Mouse (Mus musculus) intestine, embryonic 16.5 days (tissue): Measurements from ENCODE around the gene Cachd1. TPM values are rescaled to one million over a fixed set of nuclear protein-coding genes. Genes with fewer than 3 reads are reported as not detected.

Experiments used
- ATAC-seq: fragments of 200-750 bp; cut with Nextera tagmentation; 2 replicates; pipeline ENCODE4 v1.8.0; 2017; ENCODE audit warnings: moderate TSS enrichment, moderate library complexity
- H3K27ac ChIP-seq: fragments of 300-500 bp; sonication (generic); 2 replicates; pipeline ENCODE4 v1.5.1; 2014; ENCODE audit warnings: mild to moderate bottlenecking, low read length
- H3K27me3 ChIP-seq: fragments of 300-500 bp; sonication (generic); replicated peaks from 2 replicates; pipeline ENCODE4 v1.6.1; 2014; ENCODE audit warnings: low read length, control low read depth, mixed read lengths; ENCODE audit not compliant: control insufficient read depth, insufficient read depth
- H3K36me3 ChIP-seq: fragments of 300-500 bp; sonication (generic); 2 replicates; pipeline ENCODE4 v1.6.1; 2014; ENCODE audit warnings: low read length, control low read depth; ENCODE audit not compliant: control insufficient read depth, insufficient read depth
- H3K4me1 ChIP-seq: fragments of 300-500 bp; sonication (generic); 2 replicates; pipeline ENCODE4 v1.6.1; 2014; ENCODE audit warnings: low read length, control low read depth, mixed read lengths; ENCODE audit not compliant: control insufficient read depth, insufficient read depth
- H3K4me2 ChIP-seq: fragments of 300-500 bp; sonication (generic); 2 replicates; pipeline ENCODE4 v1.6.1; 2014; ENCODE audit warnings: low read depth, low read length, control low read depth
- H3K4me3 ChIP-seq: fragments of 300-500 bp; sonication (generic); 2 replicates; pipeline ENCODE4 v1.5.1; 2014; ENCODE audit warnings: mild to moderate bottlenecking, low read length
- H3K9ac ChIP-seq: fragments of 300-500 bp; sonication (generic); 2 replicates; pipeline ENCODE4 v1.6.1; 2014; ENCODE audit warnings: low read depth, low read length
- H3K9me3 ChIP-seq: fragments of 300-500 bp; sonication (generic); 2 replicates; pipeline ENCODE4 v1.6.1; 2016; ENCODE audit warnings: low read length, control low read depth; ENCODE audit not compliant: control insufficient read depth
- WGBS: fragments of 180-500 bp; shearing (Covaris S2); extraction: QIAGEN DNeasy Blood & Tissue Kit; methylation state at CpG from one replicate; pipeline ENCODE4 v1.1.7; 2014; 5-methylcytosine and 5-hydroxymethylcytosine counted together
- polyA plus RNA-seq: library from polyadenylated mRNA; unstranded; fragments of >200 nt; fragmentation: Nextera tagmentation; extraction: Ambion mirVana; gene quantifications from 2 replicates; pipeline ENCODE4 v1.2.1, GENCODE M21; 2015

Cachd1 gene
- polyA plus RNA-seq, 1 experiment from 2014 or later = 7.8 TPM

DNA sequence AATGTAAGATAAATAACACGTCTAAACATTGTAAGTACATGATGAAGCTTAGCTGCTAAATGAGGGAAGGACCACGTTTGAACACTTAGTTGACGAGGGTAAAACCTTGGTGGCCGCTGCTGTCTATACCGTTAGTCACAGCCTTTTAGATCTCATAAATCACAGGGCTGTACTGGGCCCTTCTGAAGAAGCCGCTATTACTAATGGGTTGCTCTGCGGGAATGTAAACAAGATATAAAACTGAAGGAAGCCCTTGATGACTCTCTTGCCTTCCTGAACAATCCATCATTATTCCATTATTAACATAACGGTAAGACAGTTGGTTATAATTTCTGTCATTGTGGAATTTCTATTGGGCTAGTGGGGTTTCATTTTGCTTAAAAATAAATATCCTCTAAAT lies 102.9 kb downstream of the Cachd1 start:
- H3K27ac ChIP-seq = no peak overlapping the region
- no peak overlapping the region for H3K4me2 ChIP-seq
- 23% methylated on average over 8 of the region's 8 CpGs for WGBS
- no peaks in the 10 kb centered on the region for H3K27me3 ChIP-seq
- no peak overlapping the region for H3K9ac ChIP-seq
- H3K9me3 ChIP-seq = no peaks in the 10 kb centered on the region
- H3K4me1 ChIP-seq = peaks cover 3% of the 10 kb centered on the region; the same call in 1 of the 2 replicates
- peak; percentile 59; the same call in 1 of the 2 replicates for ATAC-seq
- no peaks in the 10 kb centered on the region for H3K36me3 ChIP-seq
- no peak overlapping the region for H3K4me3 ChIP-seq

DNA sequence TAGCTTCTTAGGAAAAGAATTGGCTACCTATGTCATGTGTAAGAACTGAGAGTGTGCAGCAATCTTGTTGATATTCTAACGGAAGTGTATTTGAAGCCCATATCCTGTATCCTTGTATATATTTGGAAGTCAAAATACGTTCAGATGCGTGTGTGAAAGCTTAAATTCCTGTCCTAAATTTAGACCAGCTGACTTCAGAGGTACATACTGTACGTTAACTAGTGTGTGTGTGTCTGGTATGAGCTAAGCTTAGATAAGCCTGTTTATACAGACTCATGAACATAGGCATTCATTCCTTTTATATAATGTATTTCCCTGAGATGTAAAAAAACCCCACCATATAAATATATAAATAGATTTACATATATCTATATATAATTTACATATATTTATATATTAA lies 103.6 kb downstream of the Cachd1 start:
- Histone ChIP-seq H3K9me3 (no peaks in the 10 kb centered on the region), H3K4me2 (no peak overlapping the region), H3K36me3 (no peaks in the 10 kb centered on the region), H3K27me3 (no peaks in the 10 kb centered on the region), H3K4me3 (no peak overlapping the region), H3K9ac (no peak overlapping the region), H3K4me1 (peaks cover 3% of the 10 kb centered on the region; the same call in 1 of the 2 replicates), H3K27ac (no peak overlapping the region)
- WGBS = 53% methylated on average over 4 of the region's 4 CpGs
- no peak for ATAC-seq

DNA sequence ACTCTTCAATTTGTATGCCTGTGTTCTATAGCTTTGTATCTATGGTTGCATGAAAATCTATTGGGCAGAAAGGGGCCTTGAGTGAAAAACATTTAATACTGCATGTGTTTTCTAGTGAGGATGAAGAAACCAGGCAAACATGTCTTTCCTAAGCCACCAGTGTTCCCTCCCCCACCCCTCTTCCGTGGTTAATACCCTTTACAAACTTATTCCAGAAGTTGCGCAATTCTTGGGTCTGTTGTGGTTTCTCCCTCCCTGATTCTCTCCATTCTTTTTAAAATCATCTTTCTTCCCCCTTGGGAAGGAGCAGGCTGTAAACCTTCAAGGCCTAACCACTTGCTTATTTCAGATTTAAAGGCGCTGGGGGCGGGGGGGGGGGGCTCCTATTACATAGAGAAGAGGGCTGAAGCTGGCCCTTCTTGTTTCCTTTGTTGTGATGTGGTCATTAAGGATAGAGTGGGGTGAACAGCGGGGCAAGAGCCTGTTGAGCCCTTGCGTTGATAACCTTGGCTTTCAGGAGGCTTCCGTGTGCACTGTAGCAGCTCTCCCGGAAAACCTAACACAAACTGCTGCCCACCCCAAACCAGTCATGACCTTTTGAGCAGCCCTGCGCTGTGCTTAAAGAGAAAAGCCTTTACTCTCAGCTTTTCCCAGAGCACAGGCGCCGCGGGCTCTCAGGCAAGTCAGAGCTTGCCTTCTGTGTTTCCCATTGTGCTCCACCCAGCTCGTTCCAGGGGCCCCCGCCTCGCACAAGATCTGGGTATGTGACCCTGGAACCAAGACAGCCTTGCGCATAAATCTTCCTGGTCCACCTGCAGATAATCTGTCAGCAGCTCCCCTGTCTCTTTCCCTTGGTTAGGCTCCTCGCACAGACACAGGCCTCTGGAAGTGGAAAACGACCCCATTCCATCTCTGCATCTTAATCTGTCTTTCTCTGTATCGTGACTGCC lies 109.6 kb downstream of the Cachd1 start:
- peak; percentile 83 for ATAC-seq
- H3K4me3 ChIP-seq = no peak overlapping the region
- peaks cover 22% of the 10 kb centered on the region; the same call in 1 of the 2 replicates for H3K4me1 ChIP-seq
- peak overlapping the region; percentile 34; the same call in 1 of the 2 replicates for H3K9ac ChIP-seq
- H3K27ac ChIP-seq = peak overlapping the region; percentile 89
- no peaks in the 10 kb centered on the region for H3K36me3 ChIP-seq
- H3K27me3 ChIP-seq = no peaks in the 10 kb centered on the region
- H3K9me3 ChIP-seq = no peaks in the 10 kb centered on the region
- peak overlapping the region; percentile 1; the same call in 1 of the 2 replicates for H3K4me2 ChIP-seq
- 18% methylated on average over 19 of the region's 19 CpGs for WGBS

DNA sequence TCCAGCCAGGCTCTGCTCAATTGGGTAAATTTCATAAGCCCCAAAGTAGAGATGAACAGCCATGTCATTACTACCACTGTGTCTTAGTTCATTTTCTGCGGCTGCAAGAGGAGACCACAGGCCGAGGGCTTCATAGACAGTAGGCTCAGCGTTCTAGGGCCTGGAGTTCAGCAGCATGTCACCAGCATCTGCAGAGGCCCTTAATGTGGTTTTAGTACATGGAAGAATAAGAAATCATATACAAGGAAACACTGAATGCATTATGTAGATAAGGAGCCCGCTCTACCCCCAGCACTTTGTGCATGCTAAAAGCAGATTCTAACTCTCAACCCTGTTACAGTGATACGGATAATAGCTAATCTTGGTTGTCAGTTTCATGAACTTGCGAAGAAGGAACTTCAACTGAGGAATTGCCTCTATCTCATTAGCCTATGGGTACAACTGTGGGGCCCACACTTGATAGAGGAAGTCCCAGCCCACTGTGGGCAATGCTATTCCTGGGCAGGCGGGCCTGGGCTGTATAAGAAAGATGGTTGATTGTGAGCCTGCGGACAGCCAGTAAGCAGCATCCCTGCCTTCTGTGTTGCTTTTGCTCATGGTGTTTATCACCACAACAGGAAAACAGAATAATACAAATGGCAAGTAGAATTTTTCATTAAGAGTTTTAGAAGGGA lies 110.4 kb downstream of the Cachd1 start:
- no peak overlapping the region for H3K9ac ChIP-seq
- WGBS = 66% methylated on average over 8 of the region's 8 CpGs
- peak; percentile 75 for ATAC-seq

DNA sequence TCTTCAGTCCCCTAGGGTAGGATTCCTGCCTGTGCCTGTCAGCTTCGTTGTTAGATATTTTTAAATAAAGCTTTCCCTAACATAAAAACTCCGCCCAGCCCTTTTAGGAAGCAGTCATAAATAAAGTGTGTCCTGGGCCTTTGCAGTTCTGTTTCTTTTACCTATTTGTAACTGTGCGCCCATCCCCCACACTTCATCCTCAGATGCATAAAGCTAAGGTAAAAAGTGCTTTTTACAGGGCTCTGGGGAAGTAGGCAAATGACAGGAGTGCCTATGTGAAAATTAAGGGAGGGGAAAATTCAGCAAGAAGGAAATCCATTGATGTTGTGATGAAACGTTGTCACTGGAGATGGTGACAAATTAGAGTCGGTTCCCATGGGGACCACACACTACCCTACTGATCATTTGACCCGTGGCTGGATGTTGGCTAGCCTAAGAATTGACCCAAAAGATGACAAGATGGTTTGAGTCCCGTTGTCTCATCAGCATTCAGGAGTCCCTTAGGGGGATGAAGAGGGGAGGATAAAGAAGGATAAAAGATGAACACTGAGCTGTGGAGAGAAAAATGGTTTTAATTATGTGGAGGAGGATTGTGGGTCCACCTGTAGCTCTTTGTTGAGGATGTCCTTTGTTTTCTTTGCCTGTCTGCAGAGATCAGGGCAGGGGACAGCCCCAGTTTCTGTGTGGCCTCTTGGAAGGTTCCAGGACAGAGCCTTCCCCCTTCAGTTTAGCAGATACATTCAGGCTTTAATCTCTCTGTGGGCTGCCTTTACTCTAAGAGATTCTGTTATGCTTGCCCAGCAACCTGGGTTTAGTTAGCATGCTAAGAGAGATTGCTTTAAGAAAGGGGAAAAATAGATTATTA lies 113.9 kb downstream of the Cachd1 start:
- no peak for ATAC-seq
- Histone ChIP-seq H3K9me3 (no peaks in the 10 kb centered on the region), H3K4me3 (no peak overlapping the region), H3K9ac (no peak overlapping the region), H3K27me3 (no peaks in the 10 kb centered on the region), H3K27ac (no peak overlapping the region), H3K4me2 (no peak overlapping the region), H3K4me1 (peaks cover 25% of the 10 kb centered on the region), H3K36me3 (no peaks in the 10 kb centered on the region)
- WGBS = 40% methylated on average over 7 of the region's 7 CpGs

More for the DNA sequence above, 110.4 kb downstream of the Cachd1 start:
- no peaks in the 10 kb centered on the region for H3K27me3 ChIP-seq
- H3K27ac ChIP-seq = peak overlapping the region; percentile 89
- peaks cover 22% of the 10 kb centered on the region; the same call in 1 of the 2 replicates for H3K4me1 ChIP-seq
- H3K9me3 ChIP-seq = no peaks in the 10 kb centered on the region
- no peaks in the 10 kb centered on the region for H3K36me3 ChIP-seq
- peak overlapping the region; percentile 1; the same call in 1 of the 2 replicates for H3K4me2 ChIP-seq
- H3K4me3 ChIP-seq = no peak overlapping the region

- no peaks in the 10 kb centered on the region for H3K27me3 ChIP-seq
- no peaks in the 10 kb centered on the region for H3K9me3 ChIP-seq
- H3K36me3 ChIP-seq = no peaks in the 10 kb centered on the region
- H3K9ac ChIP-seq = no peak overlapping the region
- ATAC-seq = peak; percentile 94
- H3K4me1 ChIP-seq = peaks cover 7% of the 10 kb centered on the region
- peak overlapping the region; percentile 54 for H3K27ac ChIP-seq
- H3K4me3 ChIP-seq = no peak overlapping the region
- H3K4me2 ChIP-seq = no peak overlapping the region
Measured at GRCm38 (mm10) chr4:100893739-100894138, 117.3 kb downstream of the Cachd1 start.

- Histone ChIP-seq H3K4me3 (no peak overlapping the region), H3K36me3 (no peaks in the 10 kb centered on the region), H3K27ac (peak overlapping the region; percentile 54), H3K9ac (no peak overlapping the region), H3K27me3 (no peaks in the 10 kb centered on the region), H3K4me1 (peaks cover 7% of the 10 kb centered on the region), H3K9me3 (no peaks in the 10 kb centered on the region), H3K4me2 (no peak overlapping the region)
- WGBS = 64% methylated on average over 2 of the region's 2 CpGs
- peak; percentile 62 for ATAC-seq
Measured at GRCm38 (mm10) chr4:100894142-100894541, 117.7 kb downstream of the Cachd1 start.

- H3K27me3 ChIP-seq = no peaks in the 10 kb centered on the region
- no peaks in the 10 kb centered on the region; the same call in 1 of the 2 replicates for H3K36me3 ChIP-seq
- peaks cover 4% of the 10 kb centered on the region for H3K4me1 ChIP-seq
- no peaks in the 10 kb centered on the region for H3K9me3 ChIP-seq
- H3K27ac ChIP-seq = no peak overlapping the region
- H3K4me2 ChIP-seq = no peak overlapping the region
- WGBS = 83% methylated on average over 8 of the region's 8 CpGs
- H3K4me3 ChIP-seq = no peak overlapping the region
- H3K9ac ChIP-seq = no peak overlapping the region
- no peak for ATAC-seq
Measured at GRCm38 (mm10) chr4:100896260-100897010, 120.0 kb downstream of the Cachd1 start.
